Mouse (Mus musculus) neutrophil, adult 65 days (primary cell): ENCODE measurements around the gene Asb17. TPM values are rescaled to one million over a fixed set of nuclear protein-coding genes. Genes with fewer than 3 reads are reported as not detected.

Source experiments
- total RNA-seq: library from RNA; stranded (reverse); gene quantifications from 2 replicates; pipeline ENCODE4 v1.2.4, GENCODE M21; 2023

The Asb17 gene
- not detected in 2 replicates for total RNA-seq

DNA sequence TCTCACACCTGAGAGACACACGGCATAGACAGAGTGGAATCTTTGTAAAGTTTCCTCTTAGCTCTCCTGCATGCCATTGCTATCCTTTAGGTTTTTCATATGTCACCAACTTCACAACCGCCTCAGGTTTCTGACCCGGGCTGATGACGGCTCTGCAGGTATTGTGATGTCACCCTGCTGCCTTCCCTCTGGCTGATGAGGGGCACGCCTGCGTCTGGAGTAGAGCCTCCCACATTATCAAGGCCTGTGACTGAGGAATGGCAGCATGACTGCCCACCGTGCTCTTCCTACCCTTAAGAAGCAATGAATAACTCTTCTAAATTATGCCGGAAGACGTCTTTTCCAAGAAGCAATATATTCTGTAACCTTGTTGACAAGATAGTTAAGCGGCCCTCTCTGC lies at the start of gene Asb17:
Gene Asb17 (plus strand): TSS at position 180 of the 400 bp plus-strand sequence.

Other genes starting within 250 kb of the Asb17 start
- gene St6galnac3, start 119.0 kb upstream of the Asb17 start, total RNA-seq = 0.27 and 1.2 TPM in 2 replicates
- gene Msh4, start 61.9 kb downstream of the Asb17 start, total RNA-seq = 0.18 and 0.22 TPM in 2 replicates
- gene Rabggtb, start 68.8 kb downstream of the Asb17 start, total RNA-seq = 22.8 and 27.3 TPM in 2 replicates
- gene Acadm, start 100.4 kb downstream of the Asb17 start, total RNA-seq = 24.6 and 36.3 TPM in 2 replicates
- gene Slc44a5, start 129.2 kb downstream of the Asb17 start, total RNA-seq = not detected in 2 replicates